ENCODE assay signal across 8 mouse cellular contexts in genomic region chr17:3085152-3085551, GRCm38 (mm10). TPM values are rescaled to one million over a fixed set of nuclear protein-coding genes. Genes with fewer than 3 reads are reported as not detected.
DNase-seq lines count a peak whose midpoint lies in the region; ATAC-seq and TF ChIP-seq lines count a peak whose summit lies in the region.

No protein-coding gene starts in this region.

- H3K4me3 ChIP-seq in layer of hippocampus, adult 2 months, result peak overlapping the region; percentile 76
- H3K4me3 ChIP-seq in forebrain, postnatal 0 days (ENCODE audit: low read depth, low read length), result peak overlapping the region; percentile 47
- H3K4me3 ChIP-seq in midbrain, embryonic 10.5 days, result peak overlapping the region; percentile 62

- peak overlapping the region; percentile 96; the same call in 1 of the 2 replicates for H3K27ac ChIP-seq in layer of hippocampus, adult 2 months
- H3K27ac ChIP-seq in forebrain, postnatal 0 days (ENCODE audit: low read depth, low read length), result peak overlapping the region; percentile 95; the same call in 1 of the 2 replicates
- peak overlapping the region; percentile 84 for H3K27ac ChIP-seq in midbrain, embryonic 10.5 days (replicated peaks)

- peak overlapping the region; percentile 63; the same call in 1 of the 2 replicates for H3K9ac ChIP-seq in forebrain, postnatal 0 days

- WGBS in forebrain, postnatal 0 days, result 66% methylated on average over 3 of the region's 3 CpGs
- 63% methylated on average over 3 of the region's 3 CpGs for WGBS in midbrain, embryonic 10.5 days

- H3K4me2 ChIP-seq in forebrain, postnatal 0 days (ENCODE audit: low read depth), result peak overlapping the region; percentile 59

- H3K27me3 ChIP-seq in forebrain, postnatal 0 days (ENCODE audit: insufficient read depth, low read length), result no peaks in the 10 kb centered on the region
- no peaks in the 10 kb centered on the region for H3K27me3 ChIP-seq in midbrain, embryonic 10.5 days (ENCODE audit: low read depth, poor library complexity, severe bottlenecking)

- intact Hi-C loops in left cerebral cortex, postnatal 25 days (cut with DNase I), result no loop called here

- peaks cover 4% of the 10 kb centered on the region; the same call in 1 of the 2 replicates for H3K9me3 ChIP-seq in forebrain, postnatal 0 days (ENCODE audit: low read length)
- H3K9me3 ChIP-seq in midbrain, embryonic 10.5 days (replicated peaks), result peaks cover 3% of the 10 kb centered on the region

- ATAC-seq in forebrain, postnatal 0 days, result no peak

- H3K4me1 ChIP-seq in forebrain, postnatal 0 days (ENCODE audit: insufficient read depth), result no peaks in the 10 kb centered on the region
- 0 out of 2 replicates have a peak, but pooled peaks cover 7% of the 10 kb centered on the region for H3K4me1 ChIP-seq in midbrain, embryonic 10.5 days

- DNase-seq in layer of hippocampus, adult 2 months (ENCODE audit: low spot score in 2 of 2), result no peak
- no peak for DNase-seq in layer of hippocampus, postnatal 36 days
- DNase-seq in R1 (ENCODE audit: low read depth, low spot score), result peak; percentile 53
- no peak for DNase-seq in forebrain, postnatal 0 days
- no peak for DNase-seq in midbrain, embryonic 10.5 days (ENCODE audit: low spot score)
- no peak for DNase-seq in left cerebral cortex, postnatal 25 days (ENCODE audit: low spot score in 2 of 2)
- DNase-seq in urinary bladder, postnatal 4 days (ENCODE audit: low spot score in 2 of 2), result no peak
- no peak for DNase-seq in urinary bladder, postnatal 14 days (ENCODE audit: low spot score)

- H3K36me3 ChIP-seq in forebrain, postnatal 0 days (ENCODE audit: insufficient read depth), result no peaks in the 10 kb centered on the region
- H3K36me3 ChIP-seq in midbrain, embryonic 10.5 days, result no peaks in the 10 kb centered on the region

- no peak for TF ChIP-seq CTCF in layer of hippocampus, adult 2 months (conservative IDR thresholded peaks at IDR 0.05)
- no peak for TF ChIP-seq CTCF in forebrain, postnatal 0 days (IDR thresholded peaks at IDR 0.05; ENCODE audit: low read depth)

RNA-seq across cellular contexts. Expression of gene Scaf8, which starts 29.6 kb away (rescaled TPM):
- 10 to 100 TPM; 61.1 to 62.4 TPM for total RNA-seq in layer of hippocampus, adult 2 months (2021)
- total RNA-seq in layer of hippocampus, postnatal 36 days (2021), result 10 to 100 TPM; 58.3 to 60.4 TPM
- 54.1 and 65.8 TPM in 2 replicates for total RNA-seq in forebrain, postnatal 0 days (2014; rRNA removed)
- polyA plus RNA-seq in forebrain, postnatal 0 days (2015; fragmentation: Nextera tagmentation; extraction: Ambion mirVana), result 12.1 and 15.6 TPM in 2 replicates
- polyA plus RNA-seq in midbrain, embryonic 10.5 days (2016; fragmentation: Nextera tagmentation; extraction: Ambion mirVana), result 19.0 and 20.9 TPM in 2 replicates
- total RNA-seq in left cerebral cortex, postnatal 25 days (2021), result 10 to 100 TPM; 50.6 to 56.9 TPM
